Mouse (Mus musculus) cerebellum, adult 11 months (tissue): ENCODE data around the gene Rps6kb2.

Experiments
- DNase-seq: peaks from one replicate; pipeline ENCODE4 v3.0.0; 2022

Gene Rps6kb2

GRCm38 (mm10) chr19:4153232-4153654 is 9.9 kb downstream of the Rps6kb2 start, which contains the start of gene Ptprcap:
Gene Ptprcap (plus strand): TSS chr19:4153604.
- DNase-seq, result peak; percentile 67

- no peak for DNase-seq
Measured at GRCm38 (mm10) chr19:4152445-4153231, 10.5 kb downstream of the Rps6kb2 start.

GRCm38 (mm10) chr19:4151898-4152297 is 11.3 kb downstream of the Rps6kb2 start:
- DNase-seq, result no peak

- DNase-seq, result no peak
Measured at GRCm38 (mm10) chr19:4151488-4151860, 11.7 kb downstream of the Rps6kb2 start.

- no peak for DNase-seq
Measured at GRCm38 (mm10) chr19:4150567-4151487, 12.3 kb downstream of the Rps6kb2 start.

GRCm38 (mm10) chr19:4149764-4150461 is 13.2 kb downstream of the Rps6kb2 start:
- DNase-seq, result no peak

- no peak for DNase-seq
Measured at GRCm38 (mm10) chr19:4149283-4149682, 13.9 kb downstream of the Rps6kb2 start.

GRCm38 (mm10) chr19:4148819-4149218 is 14.3 kb downstream of the Rps6kb2 start:
- no peak for DNase-seq

GRCm38 (mm10) chr19:4148491-4148806 is 14.7 kb downstream of the Rps6kb2 start, which contains the start of gene Coro1b:
Gene Coro1b (plus strand): TSS chr19:4148619.
- DNase-seq, result peak; percentile 95

GRCm38 (mm10) chr19:4147782-4148490 is 15.2 kb downstream of the Rps6kb2 start:
- DNase-seq, result no peak

- DNase-seq, result no peak
Measured at GRCm38 (mm10) chr19:4147022-4147405, 16.1 kb downstream of the Rps6kb2 start.

- no peak for DNase-seq
Measured at GRCm38 (mm10) chr19:4146366-4147021, 16.7 kb downstream of the Rps6kb2 start.

GRCm38 (mm10) chr19:4145936-4146335 is 17.2 kb downstream of the Rps6kb2 start:
- no peak for DNase-seq

GRCm38 (mm10) chr19:4144550-4145498 is 18.3 kb downstream of the Rps6kb2 start:
- DNase-seq, result no peak

GRCm38 (mm10) chr19:4143759-4144268 is 19.3 kb downstream of the Rps6kb2 start, which contains the start of gene Cabp4:
Gene Cabp4 (minus strand): TSS chr19:4144033.
- no peak for DNase-seq

GRCm38 (mm10) chr19:4142416-4143173 is 20.6 kb downstream of the Rps6kb2 start:
- no peak for DNase-seq

GRCm38 (mm10) chr19:4140147-4140546 is 23.0 kb downstream of the Rps6kb2 start:
- DNase-seq, result no peak

GRCm38 (mm10) chr19:4139446-4139845 is 23.7 kb downstream of the Rps6kb2 start, which contains the start of gene Gpr152:
Gene Gpr152 (plus strand): TSS chr19:4139787.
- no peak for DNase-seq

GRCm38 (mm10) chr19:4137913-4138312 is 25.2 kb downstream of the Rps6kb2 start:
- DNase-seq, result no peak

GRCm38 (mm10) chr19:4136463-4136862 is 26.7 kb downstream of the Rps6kb2 start:
- no peak for DNase-seq
